Mouse (Mus musculus) gastrocnemius, adult 2 months (tissue): ENCODE results near the gene Srgn. TPM values are rescaled to one million over a fixed set of nuclear protein-coding genes. Genes with fewer than 3 reads are reported as not detected.

Source experiments
- DNase-seq: peaks from one replicate; pipeline ENCODE4 v3.0.0; 2022
- H3K27ac ChIP-seq: fragments of 200-600 bp; 2 replicates; pipeline ENCODE4 v1.8.1; 2022; ENCODE audit warnings: mild to moderate bottlenecking
- H3K4me3 ChIP-seq: fragments of 200-600 bp; 2 replicates; pipeline ENCODE4 v1.8.1; 2022; ENCODE audit warnings: mild to moderate bottlenecking, moderate library complexity
- CTCF ChIP-seq: fragments of 200-600 bp; IDR thresholded peaks from 2 replicates; pipeline ENCODE4 v1.8.1; 2022; ENCODE audit warnings: antibody characterized with exemption, mild to moderate bottlenecking, moderate library complexity
- intact Hi-C: fragments of 180-260 bp; cut with DNase I; formaldehyde crosslinking; loops from one replicate; pipeline ENCODE4 v1.15.1; 2025
- total RNA-seq, 2 experiments: library from RNA; stranded (reverse); gene quantifications; 2 replicates each; pipeline ENCODE4 v1.2.3; 2021

Srgn gene
- total RNA-seq, 2 experiments from 2014 or later: 12.9 to 19.7 TPM

DNA sequence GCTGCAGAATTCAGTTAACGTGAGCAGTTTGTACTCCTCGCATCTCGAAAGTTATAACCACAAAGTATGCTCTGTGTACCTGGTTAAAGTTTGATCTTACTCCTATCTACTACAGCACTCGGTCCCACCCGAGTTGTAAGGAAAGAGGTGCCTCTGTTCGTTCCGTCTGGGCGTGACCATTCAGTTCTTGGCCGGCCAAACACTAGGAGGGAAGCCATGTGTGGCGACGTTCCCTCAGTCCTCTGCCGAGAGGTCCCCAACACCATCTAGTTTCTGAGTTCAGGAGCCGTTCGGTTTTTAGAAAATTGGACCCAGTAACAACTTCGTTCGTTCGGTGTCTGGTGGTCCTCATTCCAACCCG, 77.0 kb downstream of the Srgn start:
- Histone ChIP-seq H3K27ac (peak overlapping the region; percentile 96), H3K4me3 (peak overlapping the region; percentile 90)
- DNase-seq: peak; percentile 30
- no peak for TF ChIP-seq CTCF
- intact Hi-C loops: no loop called here

GRCm38 (mm10) chr10:62449364-62450279, 77.6 kb downstream of the Srgn start, which contains the start of the genes 4930507D05Rik and Supv3l1:
Gene 4930507D05Rik (plus strand): TSS chr10:62449489.
Gene Supv3l1 (minus strand): TSS chr10:62449738.
- DNase-seq: peak; percentile 94
- Histone ChIP-seq H3K27ac (peak within 1 kb of the TSS; percentile 96), H3K4me3 (peak within 1 kb of the TSS; percentile 90)
- TF ChIP-seq CTCF: no peak
- intact Hi-C loops: loop anchor here (5.0 kb wide), 1 partner anchor 38 kb away; the partner anchor contains the start of gene Vps26a

Other genes with a start within 250 kb of the Srgn start
- 1 to 10 TPM; 6.2 to 8.7 TPM for gene Hk1, start 147.5 kb downstream of the Srgn start, total RNA-seq
- gene Hkdc1, start 105.0 kb downstream of the Srgn start, total RNA-seq: not detected
- gene 4930507D05Rik, start 78.0 kb downstream of the Srgn start, total RNA-seq: under 1 TPM; 0.11 to 0.13 TPM
- gene Supv3l1, start 77.7 kb downstream of the Srgn start, total RNA-seq: 10 to 100 TPM; 14.5 to 21.4 TPM
- 10 to 100 TPM; 30.1 to 30.4 TPM for gene Vps26a, start 40.6 kb downstream of the Srgn start, total RNA-seq
- 10 to 100 TPM; 29.4 to 30.5 TPM for gene Kif1bp, start 51.0 kb upstream of the Srgn start, total RNA-seq
- 10 to 100 TPM; 31.3 to 34.7 TPM for gene Ddx21, start 74.8 kb upstream of the Srgn start, total RNA-seq
- 10 to 100 TPM; 47.9 to 50.7 TPM for gene Ddx50, start 123.8 kb upstream of the Srgn start, total RNA-seq
- gene Stox1, start 198.7 kb upstream of the Srgn start, total RNA-seq: under 1 TPM; 0.22 to 0.33 TPM